Mouse (Mus musculus): Measurements from ENCODE around the gene Ndufaf7. TPM values are rescaled to one million over a fixed set of nuclear protein-coding genes. Genes with fewer than 3 reads are reported as not detected.

Ndufaf7 gene
- total and polyA plus RNA-seq, 2 experiments from 2014 or later, result 19.7 to 59.9 TPM

DNA sequence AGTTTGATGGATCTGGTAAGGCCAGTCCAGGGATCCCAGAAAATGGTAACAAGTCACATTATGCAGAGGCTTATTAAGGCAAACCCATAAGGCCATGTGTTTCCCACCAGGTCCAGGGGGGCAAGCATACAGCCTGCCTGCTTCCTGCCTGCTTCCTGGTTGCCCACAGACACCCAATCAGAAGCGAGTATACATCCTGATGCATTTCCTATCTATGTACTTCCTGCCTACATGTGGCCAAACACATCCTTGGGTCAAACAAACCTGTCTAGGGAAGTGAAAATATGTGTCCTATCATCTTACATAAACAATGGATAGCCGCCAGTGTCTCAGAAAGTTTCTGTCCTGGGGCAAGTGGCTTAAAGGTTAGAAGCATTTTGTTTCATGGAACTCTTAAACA, 33.8 kb upstream of the Ndufaf7 start:
- Histone ChIP-seq H3K36me3 (ENCODE audit: insufficient read depth, low read length) (no peaks in the 10 kb centered on the region), H3K27ac (no peak overlapping the region), H3K4me2 (ENCODE audit: low read depth, low read length) (no peak overlapping the region), H3K27me3 (ENCODE audit: insufficient read depth, low read length) (no peaks in the 10 kb centered on the region), H3K9me3 (ENCODE audit: low read length) (no peaks in the 10 kb centered on the region), H3K9ac (replicated peaks; ENCODE audit: low read length) (no peak overlapping the region), H3K4me1 (ENCODE audit: insufficient read depth, low read length) (no peaks in the 10 kb centered on the region), H3K4me3 (ENCODE audit: low read length) (no peak overlapping the region)
- ATAC-seq (no peak), DNase-seq (ENCODE audit: low spot score) (no peak)
- 80% methylated on average over 2 of the region's 2 CpGs for WGBS
- no peak for TF ChIP-seq CTCF (IDR thresholded peaks at IDR 0.05; ENCODE audit: low read depth)

DNA sequence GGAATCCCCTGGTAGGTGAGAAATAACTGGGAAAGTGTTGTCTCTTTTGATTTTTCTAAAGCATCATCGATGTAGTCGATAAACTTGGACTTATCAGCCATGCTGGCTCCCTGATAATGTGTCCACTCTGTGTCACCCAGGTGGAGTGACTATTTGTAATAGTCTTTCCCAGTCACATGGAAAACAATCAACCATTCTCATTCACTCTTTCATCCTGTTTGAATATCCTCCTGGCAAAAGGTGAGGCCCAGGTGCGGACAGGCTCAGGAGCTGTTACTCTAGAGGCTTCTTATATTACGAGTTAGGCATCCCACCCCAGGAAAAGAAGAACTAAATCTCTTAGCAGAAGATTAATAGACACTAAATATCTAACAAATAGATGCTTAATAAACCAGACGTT, 30.0 kb upstream of the Ndufaf7 start, which contains the start of gene Sult6b1:
Sult6b1 (minus strand) TSS at position 101 of the 400 bp plus-strand sequence.
- H3K36me3 ChIP-seq (ENCODE audit: insufficient read depth, low read length), result no peaks in the 10 kb centered on the region
- no peak for TF ChIP-seq CTCF (IDR thresholded peaks at IDR 0.05; ENCODE audit: low read depth)
- H3K9ac ChIP-seq (replicated peaks; ENCODE audit: low read length), result no peak within 1 kb of the TSS
- H3K4me1 ChIP-seq (ENCODE audit: insufficient read depth, low read length), result no peaks in the 10 kb centered on the region
- DNase-seq (ENCODE audit: low spot score), result no peak
- ATAC-seq, result no peak
- H3K27me3 ChIP-seq (ENCODE audit: insufficient read depth, low read length), result no peaks in the 10 kb centered on the region
- no peak within 1 kb of the TSS for H3K27ac ChIP-seq
- no peak within 1 kb of the TSS for H3K4me3 ChIP-seq (ENCODE audit: low read length)
- no peaks in the 10 kb centered on the region for H3K9me3 ChIP-seq (ENCODE audit: low read length)
- H3K4me2 ChIP-seq (ENCODE audit: low read depth, low read length), result no peak within 1 kb of the TSS
- 87% methylated on average over 5 of the region's 5 CpGs for WGBS

DNA sequence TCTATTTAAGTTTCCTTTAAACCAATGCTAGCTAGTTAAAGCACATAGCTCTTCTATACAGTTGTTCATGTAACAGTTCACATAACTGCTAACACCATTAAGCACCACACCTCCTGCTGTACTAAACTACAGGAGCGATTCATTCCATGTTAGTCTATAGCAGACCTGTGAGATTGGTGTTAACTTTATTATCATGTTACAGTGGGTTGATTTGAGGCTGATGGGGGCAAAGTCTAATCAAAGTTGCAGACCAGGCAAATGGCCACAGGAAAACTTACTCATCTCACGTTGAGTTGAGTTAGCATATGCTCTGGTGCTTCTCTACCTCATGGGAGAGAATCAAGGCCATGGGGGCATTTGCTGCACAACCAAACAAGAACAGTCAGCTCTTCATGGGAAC, 27.6 kb upstream of the Ndufaf7 start:
- ATAC-seq (no peak), DNase-seq (ENCODE audit: low spot score) (no peak)
- Histone ChIP-seq H3K4me1 (ENCODE audit: insufficient read depth, low read length) (no peaks in the 10 kb centered on the region), H3K4me3 (ENCODE audit: low read length) (no peak overlapping the region), H3K36me3 (ENCODE audit: insufficient read depth, low read length) (no peaks in the 10 kb centered on the region), H3K9ac (replicated peaks; ENCODE audit: low read length) (no peak overlapping the region), H3K4me2 (ENCODE audit: low read depth, low read length) (no peak overlapping the region), H3K27me3 (ENCODE audit: insufficient read depth, low read length) (no peaks in the 10 kb centered on the region), H3K9me3 (ENCODE audit: low read length) (no peaks in the 10 kb centered on the region), H3K27ac (no peak overlapping the region)
- TF ChIP-seq CTCF (IDR thresholded peaks at IDR 0.05; ENCODE audit: low read depth), result no peak
- 76% methylated on average over 2 of the region's 2 CpGs for WGBS

DNA sequence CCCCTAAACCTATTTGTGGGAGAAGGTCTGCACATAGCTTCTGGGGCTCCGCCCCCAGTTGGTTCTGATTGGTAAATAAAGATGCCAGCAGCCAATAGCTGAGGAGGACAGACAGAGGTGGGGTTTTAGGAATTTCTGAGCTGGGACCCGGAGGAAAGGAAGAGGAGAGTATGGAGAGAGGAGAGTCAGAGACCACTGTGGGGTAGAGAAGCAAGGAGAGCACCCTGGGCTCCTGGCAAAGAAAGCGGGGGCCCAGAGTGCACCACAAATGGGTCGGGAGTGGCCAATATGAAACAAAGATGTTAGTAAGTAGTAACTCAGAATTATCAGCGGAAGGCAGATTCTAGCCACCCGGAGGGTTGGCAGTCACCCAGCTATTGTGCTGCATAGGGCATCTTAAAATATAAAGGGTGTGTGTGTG, 24.1 kb upstream of the Ndufaf7 start:
- DNase-seq (ENCODE audit: low spot score) (peak; percentile 73), ATAC-seq (peak; percentile 69)
- Histone ChIP-seq H3K27ac (peak overlapping the region; percentile 36; the same call in 1 of the 2 replicates), H3K27me3 (ENCODE audit: insufficient read depth, low read length) (no peaks in the 10 kb centered on the region), H3K4me2 (ENCODE audit: low read depth, low read length) (peak overlapping the region; percentile 54), H3K9ac (replicated peaks; ENCODE audit: low read length) (peak overlapping the region; percentile 37; the same call in 1 of the 2 replicates), H3K36me3 (ENCODE audit: insufficient read depth, low read length) (no peaks in the 10 kb centered on the region), H3K9me3 (ENCODE audit: low read length) (no peaks in the 10 kb centered on the region), H3K4me1 (ENCODE audit: insufficient read depth, low read length) (peaks cover 10% of the 10 kb centered on the region; the same call in 1 of the 2 replicates), H3K4me3 (ENCODE audit: low read length) (peak overlapping the region; percentile 34)
- 27% methylated on average over 6 of the region's 6 CpGs for WGBS
- TF ChIP-seq CTCF (IDR thresholded peaks at IDR 0.05; ENCODE audit: low read depth), result no peak

DNA sequence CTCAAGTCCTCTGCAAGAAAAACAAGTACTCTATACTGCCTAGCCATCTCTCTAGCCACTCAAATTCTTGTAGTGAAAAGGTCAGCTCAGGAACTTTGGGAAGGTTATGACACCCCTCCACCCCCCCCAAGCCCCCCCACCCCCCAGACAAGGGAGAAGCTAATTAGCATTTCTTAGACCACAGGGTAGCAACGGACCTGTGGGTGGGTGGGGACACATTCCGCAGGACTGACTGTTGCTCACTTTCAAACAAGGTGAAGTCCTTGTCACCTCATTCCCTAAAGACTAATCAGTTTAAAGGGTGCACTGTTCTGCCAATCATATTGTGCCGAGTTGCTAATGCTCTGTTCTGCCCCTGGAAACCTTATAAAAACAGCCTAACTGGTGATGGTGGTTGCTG, 23.0 kb upstream of the Ndufaf7 start:
- WGBS, result 80% methylated on average over 3 of the region's 3 CpGs

DNA sequence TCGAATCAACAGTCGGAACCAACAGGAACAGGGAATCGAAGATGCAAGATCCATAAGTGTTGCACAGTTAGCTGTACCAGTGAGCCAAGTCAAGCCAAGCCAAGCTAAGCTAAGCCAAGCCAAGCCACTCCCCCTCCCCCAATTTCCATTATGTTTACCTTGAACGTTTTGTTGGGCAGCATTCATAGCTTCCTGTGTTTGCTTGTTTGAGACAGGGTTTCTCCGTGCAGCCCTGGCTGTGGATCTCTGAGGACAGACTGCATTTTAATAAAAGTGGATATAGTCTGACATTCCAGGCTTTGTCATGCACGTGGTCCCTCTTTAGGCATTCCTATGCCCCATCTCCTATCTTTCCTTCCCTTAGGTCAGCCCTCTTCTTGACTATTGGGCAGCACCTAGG, 21.2 kb upstream of the Ndufaf7 start:
- Histone ChIP-seq H3K27me3 (ENCODE audit: insufficient read depth, low read length) (no peaks in the 10 kb centered on the region), H3K4me2 (ENCODE audit: low read depth, low read length) (peak overlapping the region; percentile 89), H3K36me3 (ENCODE audit: insufficient read depth, low read length) (peaks cover 5% of the 10 kb centered on the region; the same call in 1 of the 2 replicates), H3K9me3 (ENCODE audit: low read length) (no peaks in the 10 kb centered on the region), H3K9ac (replicated peaks; ENCODE audit: low read length) (peak overlapping the region; percentile 87), H3K4me3 (ENCODE audit: low read length) (peak overlapping the region; percentile 72), H3K4me1 (ENCODE audit: insufficient read depth, low read length) (peaks cover 10% of the 10 kb centered on the region; the same call in 1 of the 2 replicates), H3K27ac (peak overlapping the region; percentile 84)
- ATAC-seq, result peak; percentile 25
- WGBS, result 44% methylated on average over 6 of the region's 6 CpGs
- TF ChIP-seq CTCF (IDR thresholded peaks at IDR 0.05; ENCODE audit: low read depth), result no peak
- DNase-seq (ENCODE audit: low spot score), result peak; percentile 32

More for the DNA sequence above, 23.0 kb upstream of the Ndufaf7 start:
- H3K4me2 ChIP-seq (ENCODE audit: low read depth, low read length), result no peak overlapping the region
- H3K9ac ChIP-seq (replicated peaks; ENCODE audit: low read length), result no peak overlapping the region
- no peaks in the 10 kb centered on the region for H3K36me3 ChIP-seq (ENCODE audit: insufficient read depth, low read length)
- no peaks in the 10 kb centered on the region for H3K27me3 ChIP-seq (ENCODE audit: insufficient read depth, low read length)
- ATAC-seq (no peak), DNase-seq (ENCODE audit: low spot score) (no peak)
- no peak overlapping the region for H3K4me3 ChIP-seq (ENCODE audit: low read length)
- no peak for TF ChIP-seq CTCF (IDR thresholded peaks at IDR 0.05; ENCODE audit: low read depth)
- H3K27ac ChIP-seq, result no peak overlapping the region
- peaks cover 10% of the 10 kb centered on the region; the same call in 1 of the 2 replicates for H3K4me1 ChIP-seq (ENCODE audit: insufficient read depth, low read length)
- H3K9me3 ChIP-seq (ENCODE audit: low read length), result no peaks in the 10 kb centered on the region

DNA sequence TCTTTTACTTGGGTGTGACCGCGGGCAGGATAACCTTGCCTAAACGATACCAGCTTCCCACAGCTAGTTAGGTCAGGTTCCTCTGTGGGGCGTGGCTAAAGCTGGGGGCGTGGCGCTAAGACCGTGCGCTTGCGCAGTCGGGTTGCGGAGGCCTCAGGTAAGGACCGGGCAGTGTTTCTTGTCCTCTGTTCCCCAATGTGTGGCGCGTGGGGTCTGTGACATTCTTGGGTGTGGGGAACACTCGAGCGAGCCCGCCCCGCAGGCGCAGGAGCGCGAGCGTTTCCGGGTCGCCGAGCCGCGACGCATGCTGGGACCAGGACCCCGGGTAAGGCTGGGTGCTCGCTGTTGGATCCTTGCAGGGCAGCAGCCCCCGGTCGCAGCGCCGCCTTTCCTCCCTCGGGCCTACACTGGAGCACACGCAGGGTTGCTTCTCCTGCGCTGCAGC, 20.5 kb upstream of the Ndufaf7 start, which contains the start of gene Cebpzos:
Cebpzos (plus strand) TSS at position 132 of the 445 bp plus-strand sequence.
- Histone ChIP-seq H3K9me3 (ENCODE audit: low read length) (no peaks in the 10 kb centered on the region), H3K4me2 (ENCODE audit: low read depth, low read length) (peak within 1 kb of the TSS; percentile 89), H3K9ac (replicated peaks; ENCODE audit: low read length) (peak within 1 kb of the TSS; percentile 87), H3K27ac (peak within 1 kb of the TSS; percentile 84), H3K27me3 (ENCODE audit: insufficient read depth, low read length) (no peaks in the 10 kb centered on the region), H3K4me3 (ENCODE audit: low read length) (peak within 1 kb of the TSS; percentile 72), H3K36me3 (ENCODE audit: insufficient read depth, low read length) (peaks cover 10% of the 10 kb centered on the region; the same call in 1 of the 2 replicates), H3K4me1 (ENCODE audit: insufficient read depth, low read length) (peaks cover 10% of the 10 kb centered on the region; the same call in 1 of the 2 replicates)
- DNase-seq (ENCODE audit: low spot score), result peak; percentile 94
- ATAC-seq, result peak; percentile 96
- no peak; the same call in 1 of the 2 replicates for TF ChIP-seq CTCF (IDR thresholded peaks at IDR 0.05; ENCODE audit: low read depth)
- WGBS, result under 1% methylated on average over 37 of the region's 37 CpGs

All from hindbrain, postnatal 0 days (tissue).